Mouse (Mus musculus): Measurements from ENCODE around the gene Map4k2. TPM values are rescaled to one million over a fixed set of nuclear protein-coding genes. Genes with fewer than 3 reads are reported as not detected.

Gene Map4k2
- total RNA-seq, 2 experiments from 2014 or later: 29.9 to 32.2 TPM

GRCm38 (mm10) chr19:6377327-6378040, 36.5 kb downstream of the Map4k2 start:
- DNase-seq: no peak

- no peak for DNase-seq
Observed at GRCm38 (mm10) chr19:6380411-6381166, 39.7 kb downstream of the Map4k2 start.

GRCm38 (mm10) chr19:6381238-6381637, 40.3 kb downstream of the Map4k2 start:
- peak; percentile 18 to 35 for DNase-seq

- no peak for DNase-seq
Observed at GRCm38 (mm10) chr19:6382323-6382924, 41.5 kb downstream of the Map4k2 start.

- no peak for DNase-seq
Observed at GRCm38 (mm10) chr19:6383470-6383869, 42.5 kb downstream of the Map4k2 start.

GRCm38 (mm10) chr19:6384128-6384527, 43.2 kb downstream of the Map4k2 start, which contains the start of gene Pygm:
Gene Pygm, plus strand, starts transcription at chr19:6384399.
- peak; percentile 65 to 80 for DNase-seq

GRCm38 (mm10) chr19:6384954-6385353, 44.0 kb downstream of the Map4k2 start:
- peak; percentile 74 to 79 for DNase-seq

GRCm38 (mm10) chr19:6385419-6385818, 44.5 kb downstream of the Map4k2 start:
- peak in 1 of 2 experiments; percentile 17 for DNase-seq

GRCm38 (mm10) chr19:6385821-6386220, 44.9 kb downstream of the Map4k2 start:
- no peak for DNase-seq

GRCm38 (mm10) chr19:6386234-6386633, 45.3 kb downstream of the Map4k2 start:
- DNase-seq: no peak

- DNase-seq: peak; percentile 69 to 77
Observed at GRCm38 (mm10) chr19:6388006-6388405, 47.1 kb downstream of the Map4k2 start.

GRCm38 (mm10) chr19:6389803-6390202, 48.9 kb downstream of the Map4k2 start:
- no peak for DNase-seq

- no peak for DNase-seq
Observed at GRCm38 (mm10) chr19:6390251-6390650, 49.3 kb downstream of the Map4k2 start.

GRCm38 (mm10) chr19:6392743-6393393, 51.9 kb downstream of the Map4k2 start:
- DNase-seq: no peak

- DNase-seq: no peak
Observed at GRCm38 (mm10) chr19:6393637-6394036, 52.7 kb downstream of the Map4k2 start.

- no peak for DNase-seq
Observed at GRCm38 (mm10) chr19:6396237-6396636, 55.3 kb downstream of the Map4k2 start.

- no peak for DNase-seq
Observed at GRCm38 (mm10) chr19:6397582-6398249, 56.8 kb downstream of the Map4k2 start.

GRCm38 (mm10) chr19:6398447-6399284, 57.7 kb downstream of the Map4k2 start:
- DNase-seq: peak; percentile 76 to 83

- DNase-seq: peak; percentile 67 to 76
Observed at GRCm38 (mm10) chr19:6399285-6400095, 58.6 kb downstream of the Map4k2 start, which contains the start of gene Rasgrp2. Gene Rasgrp2, plus strand, starts transcription at chr19:6399340.

Measured in adrenal gland, postnatal 36 days (tissue).